Mouse (Mus musculus) v-Abl transformed pro-B cells (cell line): ENCODE measurements around the gene Lep.

Experiments
- in situ Hi-C, 2 experiments: fragments of 400-800 bp; cut with MboI; formaldehyde crosslinking; loops; one replicate each; pipeline ENCODE4 v1.15.1; 2025; ENCODE audit not compliant: unreplicated experiment in 2 of 2

The Lep gene

DNA sequence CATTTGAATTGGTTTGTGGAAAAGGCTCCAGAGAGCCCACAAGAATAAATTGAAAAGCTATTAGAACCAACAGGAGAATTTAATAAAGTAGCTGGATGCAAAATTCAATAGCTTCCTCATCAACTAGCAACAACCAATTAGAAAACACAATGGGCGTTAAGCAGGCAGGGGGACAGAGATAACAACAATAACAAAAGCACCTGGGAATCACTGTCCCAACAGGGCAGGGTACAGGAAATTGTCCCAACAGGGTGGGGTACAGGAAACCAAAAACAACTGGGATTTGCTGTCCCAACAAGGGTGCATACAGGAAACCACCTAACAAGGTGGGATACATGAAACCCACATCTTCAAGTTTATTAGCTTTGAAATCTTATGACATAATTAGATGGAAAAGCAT lies 48.4 kb downstream of the Lep start:
- in situ Hi-C loops = no loop called here

DNA sequence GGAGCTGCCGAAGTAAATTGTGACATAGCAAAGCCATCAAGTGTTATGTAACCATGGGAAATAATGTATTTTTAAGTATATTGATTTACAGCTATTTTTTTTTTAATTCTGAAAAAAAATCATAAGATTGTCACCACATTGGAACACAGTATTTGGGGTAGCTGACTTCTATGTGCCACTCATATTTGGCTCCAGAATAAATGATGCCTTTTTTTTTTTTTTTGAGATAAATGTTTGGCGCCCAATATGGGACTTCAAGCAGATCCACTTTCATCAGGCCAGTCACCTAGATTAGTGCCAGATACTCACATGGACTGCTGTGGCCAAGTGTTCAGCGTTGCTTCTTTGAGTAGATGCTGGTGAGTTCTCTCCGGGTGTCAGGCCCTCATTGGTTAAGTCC lies 51.5 kb downstream of the Lep start:
- in situ Hi-C loops = no loop called here

DNA sequence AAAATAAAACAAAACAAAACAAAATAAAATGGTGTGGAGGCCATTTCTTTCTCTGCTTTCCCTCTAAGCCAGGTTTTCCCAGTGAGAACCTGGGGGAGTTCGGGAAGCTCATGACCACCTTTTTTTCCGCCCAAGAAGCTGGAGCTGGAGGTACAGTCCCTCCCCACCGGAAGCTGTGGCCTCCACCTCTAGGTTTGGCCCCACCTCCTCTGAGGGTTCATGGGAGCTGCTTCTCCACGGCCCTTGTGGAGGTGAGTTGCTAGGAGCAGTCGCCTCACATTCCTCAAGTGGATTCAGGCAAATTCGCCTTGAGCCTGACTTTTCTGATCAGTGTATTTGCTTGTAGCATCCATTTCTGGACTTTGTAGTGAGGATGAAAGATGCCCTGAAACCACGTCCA lies 55.7 kb downstream of the Lep start:
- in situ Hi-C loops = no loop called here

DNA sequence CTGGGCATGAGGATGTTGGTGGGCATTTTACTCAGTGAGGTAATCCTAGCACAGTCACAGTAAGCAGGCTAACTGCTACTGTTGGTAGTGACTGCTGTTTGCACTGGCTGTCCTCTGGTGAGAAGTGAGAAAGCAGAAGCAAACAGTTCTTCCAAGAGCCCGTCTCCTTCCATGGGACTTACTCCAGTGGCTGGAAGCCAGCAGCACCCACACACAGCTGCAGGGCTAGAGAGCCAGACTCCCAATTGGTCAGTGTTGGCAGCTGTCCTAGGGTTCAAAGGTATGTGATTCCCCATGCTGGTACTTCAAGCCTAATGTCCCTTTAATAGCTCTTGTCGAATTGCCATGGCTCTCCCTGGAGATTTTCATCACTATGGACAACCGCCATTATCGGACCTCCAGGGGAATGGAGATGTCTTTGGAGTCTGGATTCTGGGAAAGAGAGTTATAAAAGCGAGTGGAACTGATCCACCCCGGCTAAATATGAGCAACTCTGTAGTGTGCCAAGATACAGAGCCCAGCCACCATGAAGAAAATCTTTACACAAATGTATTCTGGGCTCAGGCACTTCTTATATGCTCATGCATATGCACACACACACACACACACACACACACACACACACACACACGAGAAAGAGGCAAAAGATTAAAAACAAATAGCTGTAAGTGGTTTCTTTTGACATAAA lies 57.5 kb downstream of the Lep start:
- in situ Hi-C loops = no loop called here

DNA sequence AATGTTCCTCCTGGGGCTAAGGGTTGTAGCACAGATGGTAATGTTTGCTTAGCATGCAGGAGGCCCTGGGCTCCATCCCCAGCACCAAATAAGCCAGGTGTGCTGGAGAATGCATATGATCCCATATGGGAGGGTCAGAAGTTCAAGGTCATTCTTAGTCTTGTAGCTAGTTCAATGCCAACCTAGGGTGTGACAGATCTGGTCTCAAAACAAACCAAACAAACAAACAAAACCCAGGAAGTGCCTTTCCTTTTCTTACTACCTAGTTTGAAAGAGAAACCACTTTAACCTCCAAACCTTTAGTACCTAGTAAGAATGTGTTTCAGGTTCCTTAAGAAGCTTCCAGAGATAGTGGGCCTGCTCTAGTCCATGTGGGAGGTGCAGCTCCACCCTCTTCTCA lies 58.2 kb downstream of the Lep start:
- in situ Hi-C loops = no loop called here

DNA sequence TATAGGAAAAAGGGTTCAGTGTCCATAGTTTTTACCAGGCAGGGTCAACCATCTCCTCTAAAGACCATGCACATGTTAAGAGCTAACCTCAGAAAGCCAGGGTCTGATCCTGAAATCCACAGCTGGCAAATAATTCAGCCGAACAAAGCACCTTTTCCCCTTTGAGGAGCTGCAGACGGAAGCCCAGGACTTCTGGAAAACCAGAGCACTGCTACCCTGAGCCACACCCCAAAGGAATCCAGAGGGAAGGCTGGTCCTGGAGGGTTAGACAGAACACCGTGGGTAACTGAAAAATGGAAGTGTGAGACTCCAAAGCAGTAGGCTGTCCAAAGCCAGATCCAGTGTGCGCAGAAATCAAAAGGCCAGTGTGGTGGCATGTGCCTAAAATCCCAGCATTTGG lies 58.9 kb downstream of the Lep start:
- in situ Hi-C loops = no loop called here

DNA sequence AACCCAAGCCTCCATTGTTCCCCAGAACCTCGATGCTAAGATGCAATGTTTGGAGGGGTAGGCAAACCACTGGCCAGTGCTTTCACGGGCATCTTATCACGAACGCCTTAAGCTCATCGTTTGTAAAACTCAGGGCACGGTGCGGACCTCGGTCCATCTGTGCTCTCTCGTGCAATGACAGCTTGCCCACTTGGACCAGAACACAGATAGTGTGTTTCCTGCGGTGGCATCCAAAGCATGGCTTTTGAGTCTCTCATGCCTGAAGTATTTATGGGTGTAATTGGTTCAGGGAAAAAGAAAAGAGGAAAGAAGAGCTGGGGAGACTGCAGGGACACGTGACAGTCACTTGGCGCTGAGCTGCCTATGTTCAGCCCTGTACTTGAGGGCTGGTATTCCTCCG lies 60.0 kb downstream of the Lep start:
- in situ Hi-C loops = no loop called here
